13 mouse cellular contexts compared by ENCODE assay signal in the genomic region with DNA sequence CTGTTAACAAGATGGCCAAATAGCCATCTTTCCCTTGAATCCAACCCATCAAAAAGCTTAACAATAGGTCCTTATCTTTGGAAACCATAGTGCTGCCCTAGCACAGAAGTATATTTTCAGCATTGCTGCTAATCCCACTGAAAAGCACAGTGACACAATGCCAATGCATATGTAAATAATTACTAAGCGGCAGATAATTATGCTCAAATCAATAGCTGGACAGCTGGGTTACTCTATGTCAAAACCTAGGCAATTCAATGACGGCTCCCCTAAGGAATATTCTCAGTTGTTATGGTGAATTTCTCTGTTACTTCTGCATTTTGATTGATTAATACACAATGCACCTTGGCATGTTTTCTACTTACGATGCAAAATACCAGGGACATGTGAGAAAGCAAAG.
"Had no signal": no experiment of that assay in that cellular context is flagged by ENCODE, and none has a peak within 500 bp of the region (broad histone marks: within the 10 kb centered on the region; RNA-seq: fewer than 3 reads in every experiment).

No protein-coding gene starts in this region.

- H3K27me3 ChIP-seq: limb, embryonic 13.5 days; stomach, embryonic 15.5 days had no signal

- DNase-seq: kidney, adult 18-20 months; kidney, postnatal 10 days; kidney, postnatal 4 days; left cerebral cortex, postnatal 4 days; lung, adult 2 months; lung, postnatal 36 days; right cerebral cortex, postnatal 14 days; thymus, postnatal 4 days had no signal

- H3K4me1 ChIP-seq: limb, embryonic 13.5 days; stomach, embryonic 15.5 days had no signal

- H3K4me3 ChIP-seq: layer of hippocampus, adult 2 months; limb, embryonic 13.5 days; stomach, embryonic 15.5 days had no signal

- H3K9ac ChIP-seq: limb, embryonic 13.5 days; liver, embryonic 14.5 days; stomach, embryonic 15.5 days had no signal

- H3K36me3 ChIP-seq: limb, embryonic 13.5 days; stomach, embryonic 15.5 days had no signal

- H3K9me3 ChIP-seq: limb, embryonic 13.5 days; stomach, embryonic 15.5 days had no signal

- H3K27ac ChIP-seq: layer of hippocampus, adult 2 months; limb, embryonic 13.5 days; liver, embryonic 14.5 days; stomach, embryonic 15.5 days had no signal

- H3K4me2 ChIP-seq: limb, embryonic 13.5 days; stomach, embryonic 15.5 days had no signal

- ATAC-seq: lung, postnatal 0 days had no signal
